Mouse (Mus musculus): ENCODE results near the gene Rspry1. TPM values are rescaled to one million over a fixed set of nuclear protein-coding genes. Genes with fewer than 3 reads are reported as not detected.

Gene Rspry1
- polyA plus RNA-seq, 1 experiment from 2014 or later, result 46.3 TPM

DNA sequence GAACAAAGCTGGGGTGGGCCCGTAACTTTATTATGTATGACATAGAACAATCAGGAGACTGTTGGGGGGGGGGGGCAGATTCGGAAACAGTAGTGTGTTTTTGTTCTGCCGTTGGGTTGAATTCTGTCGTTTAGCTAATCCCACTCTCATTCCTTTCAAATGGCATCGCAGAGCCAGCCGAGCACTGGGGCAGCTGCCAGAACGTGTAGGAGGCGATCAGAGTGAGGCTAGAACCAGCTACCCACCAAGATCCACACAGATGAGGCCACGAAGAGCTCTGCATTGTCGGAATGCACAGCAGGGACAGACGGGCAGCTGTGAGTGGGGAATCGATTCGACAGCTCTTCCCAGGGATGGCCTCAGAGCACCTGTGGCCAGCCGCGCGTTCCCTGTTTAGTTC is 97.6 kb downstream of the Rspry1 start:
- WGBS, result 73% methylated on average over 16 of the region's 16 CpGs
- H3K36me3 ChIP-seq (ENCODE audit: control insufficient read depth, insufficient read depth, low read length), result no peaks in the 10 kb centered on the region
- H3K9ac ChIP-seq (ENCODE audit: low read length), result no peak overlapping the region
- H3K4me3 ChIP-seq (ENCODE audit: low read depth, low read length), result no peak overlapping the region
- H3K4me1 ChIP-seq (ENCODE audit: control insufficient read depth, insufficient read depth, low read length), result no peaks in the 10 kb centered on the region
- no peak overlapping the region for H3K4me2 ChIP-seq (ENCODE audit: low read depth)
- DNase-seq (ENCODE audit: low spot score) (no peak), ATAC-seq (ENCODE audit: insufficient read depth, low FRiP score, low TSS enrichment) (no peak)
- H3K27ac ChIP-seq (ENCODE audit: low read depth, low read length), result no peak overlapping the region
- no peaks in the 10 kb centered on the region for H3K9me3 ChIP-seq (ENCODE audit: control insufficient read depth, low read length)
- peaks cover 33% of the 10 kb centered on the region for H3K27me3 ChIP-seq (ENCODE audit: control insufficient read depth, insufficient read depth, low read length)

DNA sequence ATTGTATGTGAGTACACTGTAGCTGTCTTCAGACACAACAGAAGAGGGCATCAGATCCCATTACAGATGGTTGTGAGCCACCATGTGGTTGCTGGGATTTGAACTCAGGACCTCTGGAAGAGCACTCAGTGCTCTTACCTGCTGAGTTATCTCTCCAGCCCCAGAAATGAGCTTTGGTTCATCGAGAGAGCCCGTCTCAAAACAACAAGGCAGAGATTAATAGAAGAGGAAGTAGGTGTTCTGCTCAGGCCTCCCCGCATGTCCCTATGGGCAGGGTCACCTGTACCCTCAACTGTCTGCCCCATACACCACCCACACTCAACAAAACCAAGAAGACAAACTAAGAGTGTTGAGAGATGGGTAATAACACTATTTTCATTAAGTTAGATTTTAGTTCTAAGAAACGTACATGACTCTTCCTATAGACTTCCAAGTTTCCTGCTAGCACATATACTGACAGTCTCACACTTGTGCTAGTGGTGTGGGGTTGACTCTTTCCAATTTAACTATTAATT is 98.7 kb downstream of the Rspry1 start:
- Histone ChIP-seq H3K9me3 (ENCODE audit: control insufficient read depth, low read length) (no peaks in the 10 kb centered on the region), H3K27ac (ENCODE audit: low read depth, low read length) (no peak overlapping the region), H3K9ac (ENCODE audit: low read length) (no peak overlapping the region), H3K4me2 (ENCODE audit: low read depth) (no peak overlapping the region), H3K36me3 (ENCODE audit: control insufficient read depth, insufficient read depth, low read length) (no peaks in the 10 kb centered on the region), H3K4me1 (ENCODE audit: control insufficient read depth, insufficient read depth, low read length) (no peaks in the 10 kb centered on the region), H3K4me3 (ENCODE audit: low read depth, low read length) (no peak overlapping the region), H3K27me3 (ENCODE audit: control insufficient read depth, insufficient read depth, low read length) (peaks cover 22% of the 10 kb centered on the region)
- DNase-seq (ENCODE audit: low spot score), result no peak
- no peak for ATAC-seq (ENCODE audit: insufficient read depth, low FRiP score, low TSS enrichment)
- 92% methylated on average over 4 of the region's 4 CpGs for WGBS

DNA sequence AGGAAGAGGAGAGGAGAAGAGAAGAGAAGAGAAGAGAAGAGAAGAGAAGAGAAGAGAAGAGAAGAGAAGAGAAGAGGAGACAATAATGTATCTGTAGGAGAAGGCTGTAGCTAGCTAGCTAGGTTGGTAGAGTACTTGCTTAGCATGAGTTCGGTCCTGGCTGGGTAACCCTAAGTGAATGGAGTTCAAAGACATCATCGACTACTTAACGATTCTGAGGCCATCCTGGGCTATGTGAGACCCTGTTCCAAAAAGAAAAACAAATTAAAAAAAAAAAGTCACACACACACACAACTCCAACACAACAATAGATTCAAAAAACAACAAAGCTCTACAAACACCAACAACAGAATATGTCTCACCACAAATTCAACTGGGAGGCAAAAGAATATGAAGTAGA is 100.4 kb downstream of the Rspry1 start:
- Histone ChIP-seq H3K9me3 (ENCODE audit: control insufficient read depth, low read length) (no peaks in the 10 kb centered on the region), H3K27ac (ENCODE audit: low read depth, low read length) (no peak overlapping the region), H3K27me3 (ENCODE audit: control insufficient read depth, insufficient read depth, low read length) (peaks cover 6% of the 10 kb centered on the region), H3K4me3 (ENCODE audit: low read depth, low read length) (no peak overlapping the region), H3K9ac (ENCODE audit: low read length) (no peak overlapping the region), H3K4me1 (ENCODE audit: control insufficient read depth, insufficient read depth, low read length) (no peaks in the 10 kb centered on the region), H3K36me3 (ENCODE audit: control insufficient read depth, insufficient read depth, low read length) (no peaks in the 10 kb centered on the region), H3K4me2 (ENCODE audit: low read depth) (no peak overlapping the region)
- DNase-seq (ENCODE audit: low spot score) (no peak), ATAC-seq (ENCODE audit: insufficient read depth, low FRiP score, low TSS enrichment) (no peak)
- WGBS, result 77% methylated on average over 3 of the region's 3 CpGs

DNA sequence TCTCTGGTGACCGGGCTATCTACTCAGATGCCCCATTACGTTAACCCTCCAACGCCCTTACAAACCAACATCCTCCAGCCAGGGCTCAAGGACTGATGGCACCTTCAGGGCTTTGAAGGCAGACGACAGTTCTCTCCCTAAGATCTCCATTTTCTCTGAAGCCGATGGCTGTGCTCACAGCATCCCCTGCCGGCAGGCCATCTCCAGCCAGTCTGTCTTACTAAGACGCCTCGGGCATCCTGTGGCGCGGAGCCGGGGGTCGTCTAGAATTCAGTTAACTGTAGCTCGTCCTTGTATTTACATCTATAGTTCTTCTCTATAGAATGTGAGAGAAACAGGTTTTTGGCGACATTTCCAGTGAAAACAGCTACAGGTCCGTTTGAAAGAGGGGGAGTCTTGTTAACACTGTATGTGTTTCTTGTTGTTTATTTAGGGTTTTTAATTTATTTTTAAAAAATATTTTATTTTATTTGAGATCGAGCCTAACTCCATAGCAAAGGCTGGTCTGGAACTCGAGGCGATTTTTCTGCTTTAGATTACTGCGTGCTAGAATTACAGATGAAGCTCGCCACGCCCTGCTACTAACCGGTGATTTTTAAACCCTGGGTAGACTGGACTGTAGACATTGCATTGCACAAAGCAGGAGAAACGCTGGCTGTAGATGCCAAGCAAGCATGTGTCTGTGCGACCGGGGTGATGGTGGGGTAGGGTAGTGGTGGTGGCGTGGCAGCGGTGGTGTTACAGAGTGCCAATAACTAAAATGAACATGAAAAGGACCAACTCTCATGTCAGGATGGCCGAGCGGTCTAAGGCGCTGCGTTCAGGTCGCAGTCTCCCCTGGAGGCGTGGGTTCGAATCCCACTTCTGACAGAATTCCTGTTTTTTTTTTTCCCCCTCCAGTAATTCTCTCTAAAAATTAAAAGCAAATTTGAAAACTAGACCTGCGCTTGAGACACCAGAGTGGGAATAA is 101.4 kb downstream of the Rspry1 start:
- Histone ChIP-seq H3K27me3 (ENCODE audit: control insufficient read depth, insufficient read depth, low read length) (no peaks in the 10 kb centered on the region), H3K36me3 (ENCODE audit: control insufficient read depth, insufficient read depth, low read length) (no peaks in the 10 kb centered on the region), H3K27ac (ENCODE audit: low read depth, low read length) (no peak overlapping the region), H3K4me2 (ENCODE audit: low read depth) (peak overlapping the region; percentile 30), H3K4me1 (ENCODE audit: control insufficient read depth, insufficient read depth, low read length) (no peaks in the 10 kb centered on the region), H3K9me3 (ENCODE audit: control insufficient read depth, low read length) (no peaks in the 10 kb centered on the region), H3K4me3 (ENCODE audit: low read depth, low read length) (peak overlapping the region; percentile 42), H3K9ac (ENCODE audit: low read length) (0 out of 2 replicates have a peak overlapping the region, but pooled peaks have one; percentile 8)
- DNase-seq (ENCODE audit: low spot score), result peak; percentile 89
- 1% methylated on average over 35 of the region's 35 CpGs for WGBS
- peak; percentile 88 for ATAC-seq (ENCODE audit: insufficient read depth, low FRiP score, low TSS enrichment)

DNA sequence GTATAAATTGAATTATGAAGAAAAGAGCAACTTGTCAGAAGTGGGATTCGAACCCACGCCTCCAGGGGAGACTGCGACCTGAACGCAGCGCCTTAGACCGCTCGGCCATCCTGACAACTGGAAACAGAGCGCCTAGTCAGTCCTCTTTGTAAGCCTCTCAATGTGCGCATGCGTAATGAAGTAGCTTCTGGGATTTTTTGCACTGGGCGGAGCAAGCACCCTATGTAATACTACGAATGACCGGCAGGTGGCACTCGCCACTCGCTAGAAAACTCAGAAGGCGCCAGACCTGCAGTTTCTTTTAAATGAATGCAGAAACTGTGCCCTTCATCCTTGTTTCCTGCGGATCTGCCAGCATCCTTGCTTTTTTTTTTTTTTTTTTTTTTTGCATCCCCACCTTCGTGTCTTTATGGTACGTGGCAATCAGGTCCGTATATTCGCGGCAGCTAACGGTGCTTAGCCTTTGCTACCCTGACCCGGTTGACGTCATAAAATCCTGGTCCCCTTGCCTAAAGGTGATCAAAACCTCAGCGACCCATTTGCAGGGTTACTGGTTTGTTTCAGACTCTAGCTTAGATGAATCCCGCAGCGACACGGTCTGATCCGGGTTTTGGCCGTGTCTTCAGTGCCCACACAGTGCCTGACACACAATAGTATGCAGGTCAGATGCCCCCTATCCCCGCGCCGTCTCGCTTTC is 102.4 kb downstream of the Rspry1 start:
- Histone ChIP-seq H3K27ac (ENCODE audit: low read depth, low read length) (no peak overlapping the region), H3K9me3 (ENCODE audit: control insufficient read depth, low read length) (no peaks in the 10 kb centered on the region), H3K4me1 (ENCODE audit: control insufficient read depth, insufficient read depth, low read length) (no peaks in the 10 kb centered on the region), H3K4me3 (ENCODE audit: low read depth, low read length) (peak overlapping the region; percentile 42), H3K27me3 (ENCODE audit: control insufficient read depth, insufficient read depth, low read length) (no peaks in the 10 kb centered on the region), H3K36me3 (ENCODE audit: control insufficient read depth, insufficient read depth, low read length) (no peaks in the 10 kb centered on the region), H3K4me2 (ENCODE audit: low read depth) (peak overlapping the region; percentile 32), H3K9ac (ENCODE audit: low read length) (peak overlapping the region; percentile 26)
- ATAC-seq (ENCODE audit: insufficient read depth, low FRiP score, low TSS enrichment), result peak; percentile 89
- peak; percentile 99 for DNase-seq (ENCODE audit: low spot score)
- WGBS, result under 1% methylated on average over 35 of the region's 35 CpGs

DNA sequence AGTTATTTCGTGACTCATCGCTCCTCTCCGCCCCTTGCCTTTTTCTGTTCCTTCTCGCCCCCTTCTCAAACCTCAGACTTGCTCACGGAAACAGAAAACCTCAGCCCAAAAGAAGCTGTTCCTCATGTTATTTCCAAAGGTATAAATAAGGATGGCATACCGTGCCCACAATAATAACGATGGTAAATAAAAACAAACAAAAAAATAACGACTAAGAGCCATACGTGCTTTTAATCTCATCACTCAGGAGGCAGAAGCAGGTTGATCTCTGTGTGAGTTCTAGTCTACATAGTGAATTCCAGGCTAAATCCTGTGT is 102.9 kb downstream of the Rspry1 start:
- ATAC-seq (ENCODE audit: insufficient read depth, low FRiP score, low TSS enrichment) (no peak), DNase-seq (ENCODE audit: low spot score) (no peak)
- WGBS, result 19% methylated on average over 9 of the region's 9 CpGs
- Histone ChIP-seq H3K9me3 (ENCODE audit: control insufficient read depth, low read length) (no peaks in the 10 kb centered on the region), H3K27me3 (ENCODE audit: control insufficient read depth, insufficient read depth, low read length) (no peaks in the 10 kb centered on the region), H3K9ac (ENCODE audit: low read length) (peak overlapping the region; percentile 26), H3K4me1 (ENCODE audit: control insufficient read depth, insufficient read depth, low read length) (no peaks in the 10 kb centered on the region), H3K4me3 (ENCODE audit: low read depth, low read length) (peak overlapping the region; percentile 32), H3K27ac (ENCODE audit: low read depth, low read length) (no peak overlapping the region), H3K4me2 (ENCODE audit: low read depth) (peak overlapping the region; percentile 32), H3K36me3 (ENCODE audit: control insufficient read depth, insufficient read depth, low read length) (no peaks in the 10 kb centered on the region)

DNA sequence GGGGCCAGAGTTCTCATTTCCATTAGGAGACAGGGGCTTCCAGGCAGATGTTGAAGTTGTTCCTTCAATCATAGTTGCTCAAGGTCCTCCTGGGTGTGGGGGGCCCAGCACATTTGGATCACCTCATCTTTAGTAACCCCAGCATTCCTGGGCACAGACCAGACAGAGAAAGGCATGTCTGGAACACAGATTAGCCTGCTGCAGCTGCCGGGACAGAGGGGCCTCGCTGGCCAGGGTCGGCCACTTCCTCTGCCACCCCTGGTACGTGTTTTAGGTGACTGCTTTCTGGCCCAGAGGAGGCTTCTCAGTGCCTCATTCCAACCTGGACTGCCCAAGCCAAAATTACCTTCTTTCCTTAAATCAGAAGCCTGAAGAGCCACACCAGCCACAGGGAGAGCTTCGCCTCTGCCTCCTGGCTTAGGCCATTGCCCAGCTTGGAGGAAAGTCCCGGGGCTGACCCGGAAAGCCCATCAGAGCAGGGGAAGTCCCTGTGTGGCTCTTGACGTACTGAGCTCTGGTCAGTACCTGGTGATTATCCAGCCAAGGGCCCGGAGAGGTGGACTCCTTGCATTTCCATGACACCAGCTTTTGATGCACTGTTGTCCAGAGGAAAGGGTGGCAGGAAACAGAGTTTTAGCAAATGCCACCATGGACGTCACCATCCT is 104.0 kb downstream of the Rspry1 start:
- Histone ChIP-seq H3K36me3 (ENCODE audit: control insufficient read depth, insufficient read depth, low read length) (no peaks in the 10 kb centered on the region), H3K4me1 (ENCODE audit: control insufficient read depth, insufficient read depth, low read length) (no peaks in the 10 kb centered on the region), H3K27ac (ENCODE audit: low read depth, low read length) (no peak overlapping the region), H3K9me3 (ENCODE audit: control insufficient read depth, low read length) (no peaks in the 10 kb centered on the region), H3K4me3 (ENCODE audit: low read depth, low read length) (no peak overlapping the region), H3K27me3 (ENCODE audit: control insufficient read depth, insufficient read depth, low read length) (no peaks in the 10 kb centered on the region), H3K4me2 (ENCODE audit: low read depth) (no peak overlapping the region), H3K9ac (ENCODE audit: low read length) (no peak overlapping the region)
- 84% methylated on average over 10 of the region's 10 CpGs for WGBS
- DNase-seq (ENCODE audit: low spot score) (no peak), ATAC-seq (ENCODE audit: insufficient read depth, low FRiP score, low TSS enrichment) (no peak)

DNA sequence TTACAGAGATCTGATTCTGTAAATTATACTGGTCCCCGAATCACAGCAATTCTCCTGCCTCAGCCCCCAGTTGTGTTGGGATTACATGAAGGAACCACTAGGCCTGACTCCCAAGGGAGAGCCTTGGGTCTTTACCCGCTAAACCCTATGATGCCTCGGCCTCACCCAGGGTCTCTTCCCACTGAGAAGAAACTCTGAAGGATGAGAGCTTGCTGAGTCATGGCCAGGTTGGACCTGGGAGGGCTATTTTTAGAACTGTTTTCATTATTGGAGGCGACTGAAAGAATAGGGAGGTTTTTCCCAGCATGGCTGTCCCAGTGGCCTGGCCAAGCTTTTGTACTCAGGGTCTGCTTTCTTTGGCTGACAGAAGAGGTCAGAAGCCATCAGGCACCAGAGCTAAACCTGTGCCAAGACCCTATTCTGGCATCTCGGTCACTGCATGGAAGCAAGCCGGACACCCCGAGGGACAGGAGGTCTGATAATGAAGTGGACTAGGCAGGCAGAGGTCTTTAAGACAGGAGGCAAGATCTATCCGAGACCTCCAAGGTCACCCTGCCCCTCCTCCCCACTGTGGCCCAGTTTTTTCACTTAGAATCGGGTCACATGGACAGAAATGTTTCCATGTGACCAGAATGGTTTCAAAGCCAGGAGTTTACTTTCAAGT is 105.1 kb downstream of the Rspry1 start:
- Histone ChIP-seq H3K9me3 (ENCODE audit: control insufficient read depth, low read length) (no peaks in the 10 kb centered on the region), H3K36me3 (ENCODE audit: control insufficient read depth, insufficient read depth, low read length) (no peaks in the 10 kb centered on the region), H3K27me3 (ENCODE audit: control insufficient read depth, insufficient read depth, low read length) (no peaks in the 10 kb centered on the region), H3K4me1 (ENCODE audit: control insufficient read depth, insufficient read depth, low read length) (no peaks in the 10 kb centered on the region), H3K9ac (ENCODE audit: low read length) (no peak overlapping the region), H3K4me2 (ENCODE audit: low read depth) (no peak overlapping the region), H3K4me3 (ENCODE audit: low read depth, low read length) (no peak overlapping the region), H3K27ac (ENCODE audit: low read depth, low read length) (no peak overlapping the region)
- DNase-seq (ENCODE audit: low spot score) (no peak), ATAC-seq (ENCODE audit: insufficient read depth, low FRiP score, low TSS enrichment) (no peak)
- 82% methylated on average over 9 of the region's 9 CpGs for WGBS
